Mouse (Mus musculus): ENCODE results near the gene Zhx3.

Zhx3 gene

GRCm38 (mm10) chr2:160760433-160761184, 112.2 kb downstream of the Zhx3 start:
- DNase-seq (ENCODE audit: low spot score): no peak

- DNase-seq (ENCODE audit: low spot score): no peak
Measured at GRCm38 (mm10) chr2:160756583-160757203, 116.1 kb downstream of the Zhx3 start.

GRCm38 (mm10) chr2:160747075-160747474, 125.7 kb downstream of the Zhx3 start:
- DNase-seq (ENCODE audit: low spot score): no peak

GRCm38 (mm10) chr2:160746637-160747036, 126.2 kb downstream of the Zhx3 start:
- DNase-seq (ENCODE audit: low spot score): no peak

- DNase-seq (ENCODE audit: low spot score): no peak
Measured at GRCm38 (mm10) chr2:160745497-160745896, 127.3 kb downstream of the Zhx3 start.

GRCm38 (mm10) chr2:160744823-160745210, 128.0 kb downstream of the Zhx3 start:
- DNase-seq (ENCODE audit: low spot score): no peak

- DNase-seq (ENCODE audit: low spot score): peak; percentile 31
Measured at GRCm38 (mm10) chr2:160744040-160744822, 128.6 kb downstream of the Zhx3 start.

- DNase-seq (ENCODE audit: low spot score): no peak
Measured at GRCm38 (mm10) chr2:160742161-160742609, 130.6 kb downstream of the Zhx3 start.

GRCm38 (mm10) chr2:160741580-160741979, 131.2 kb downstream of the Zhx3 start:
- no peak for DNase-seq (ENCODE audit: low spot score)

GRCm38 (mm10) chr2:160740521-160741156, 132.2 kb downstream of the Zhx3 start:
- DNase-seq (ENCODE audit: low spot score): no peak

- no peak for DNase-seq (ENCODE audit: low spot score)
Measured at GRCm38 (mm10) chr2:160739647-160740356, 133.0 kb downstream of the Zhx3 start.

- DNase-seq (ENCODE audit: low spot score): no peak
Measured at GRCm38 (mm10) chr2:160738354-160738753, 134.4 kb downstream of the Zhx3 start.

- no peak for DNase-seq (ENCODE audit: low spot score)
Measured at GRCm38 (mm10) chr2:160736466-160736865, 136.3 kb downstream of the Zhx3 start.

- DNase-seq (ENCODE audit: low spot score): no peak
Measured at GRCm38 (mm10) chr2:160735706-160736310, 137.0 kb downstream of the Zhx3 start.

GRCm38 (mm10) chr2:160734331-160734730, 138.5 kb downstream of the Zhx3 start:
- no peak for DNase-seq (ENCODE audit: low spot score)

- DNase-seq (ENCODE audit: low spot score): no peak
Measured at GRCm38 (mm10) chr2:160733131-160733531, 139.7 kb downstream of the Zhx3 start.

GRCm38 (mm10) chr2:160732420-160732995, 140.3 kb downstream of the Zhx3 start:
- peak; percentile 21 for DNase-seq (ENCODE audit: low spot score)

GRCm38 (mm10) chr2:160731839-160732261, 140.9 kb downstream of the Zhx3 start:
- DNase-seq (ENCODE audit: low spot score): peak; percentile 62

GRCm38 (mm10) chr2:160731117-160731838, 141.5 kb downstream of the Zhx3 start, which contains the start of gene Plcg1:
TSS of gene Plcg1 (plus strand) at chr2:160731300.
- peak; percentile 93 for DNase-seq (ENCODE audit: low spot score)

GRCm38 (mm10) chr2:160730797-160731116, 142.0 kb downstream of the Zhx3 start:
- no peak for DNase-seq (ENCODE audit: low spot score)
